Mouse (Mus musculus): ENCODE measurements around the gene Luzp1.

Gene Luzp1

DNA sequence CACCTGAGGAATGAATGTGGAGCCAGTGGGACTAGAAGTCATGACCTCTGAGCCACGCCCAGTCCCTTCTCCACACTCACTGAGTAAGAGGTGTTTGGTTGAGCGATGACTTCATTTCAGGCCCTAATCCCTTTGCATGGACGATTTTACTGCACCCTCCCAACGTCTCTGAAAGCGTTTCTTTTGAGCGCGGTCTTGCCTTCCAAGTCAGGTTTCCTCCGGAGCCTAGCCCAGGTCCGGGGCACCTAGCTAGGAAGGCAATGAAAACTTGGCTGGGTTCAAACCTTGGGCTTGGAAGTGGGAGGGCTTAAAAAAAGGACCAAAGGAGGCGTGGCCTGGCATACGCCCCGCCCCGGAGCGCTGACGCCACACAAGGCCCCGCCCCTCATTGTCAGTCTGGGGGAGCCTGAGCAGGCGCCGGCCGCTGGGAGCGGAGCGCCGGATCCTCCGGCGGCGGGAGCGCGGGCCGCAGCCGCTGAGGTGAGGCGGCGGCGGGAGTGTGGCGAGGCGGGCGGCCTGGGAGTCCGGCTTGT lies at the start of gene Luzp1:
Gene Luzp1 (plus strand): TSS at position 391 of the 533 bp plus-strand sequence.
- peak; percentile 92 for DNase-seq (ENCODE audit: low spot score in 2 of 2)

DNA sequence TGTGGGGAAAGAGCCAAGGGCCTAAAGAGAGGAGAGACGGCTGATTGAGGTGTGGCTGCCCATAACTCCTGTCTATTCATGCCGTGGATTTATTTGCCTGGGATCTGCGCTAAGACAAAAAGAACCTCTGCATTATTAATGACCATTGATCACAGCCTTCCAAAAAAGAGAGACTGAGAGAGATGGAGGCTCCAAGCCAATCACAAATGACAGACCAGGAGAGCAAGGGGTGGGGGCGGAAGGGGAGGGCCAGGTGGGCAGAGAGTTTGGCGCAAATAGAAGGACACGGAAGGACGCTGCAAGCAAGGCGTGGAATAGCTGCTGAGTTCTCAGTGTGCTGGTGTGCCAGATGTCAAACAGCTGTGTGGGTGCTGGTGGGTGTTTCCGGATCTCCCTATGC lies 46.3 kb upstream of the Luzp1 start, which contains the start of gene Htr1d:
Gene Htr1d (plus strand): TSS at position 301 of the 400 bp plus-strand sequence.
- DNase-seq (ENCODE audit: low spot score in 2 of 2): no peak

DNA sequence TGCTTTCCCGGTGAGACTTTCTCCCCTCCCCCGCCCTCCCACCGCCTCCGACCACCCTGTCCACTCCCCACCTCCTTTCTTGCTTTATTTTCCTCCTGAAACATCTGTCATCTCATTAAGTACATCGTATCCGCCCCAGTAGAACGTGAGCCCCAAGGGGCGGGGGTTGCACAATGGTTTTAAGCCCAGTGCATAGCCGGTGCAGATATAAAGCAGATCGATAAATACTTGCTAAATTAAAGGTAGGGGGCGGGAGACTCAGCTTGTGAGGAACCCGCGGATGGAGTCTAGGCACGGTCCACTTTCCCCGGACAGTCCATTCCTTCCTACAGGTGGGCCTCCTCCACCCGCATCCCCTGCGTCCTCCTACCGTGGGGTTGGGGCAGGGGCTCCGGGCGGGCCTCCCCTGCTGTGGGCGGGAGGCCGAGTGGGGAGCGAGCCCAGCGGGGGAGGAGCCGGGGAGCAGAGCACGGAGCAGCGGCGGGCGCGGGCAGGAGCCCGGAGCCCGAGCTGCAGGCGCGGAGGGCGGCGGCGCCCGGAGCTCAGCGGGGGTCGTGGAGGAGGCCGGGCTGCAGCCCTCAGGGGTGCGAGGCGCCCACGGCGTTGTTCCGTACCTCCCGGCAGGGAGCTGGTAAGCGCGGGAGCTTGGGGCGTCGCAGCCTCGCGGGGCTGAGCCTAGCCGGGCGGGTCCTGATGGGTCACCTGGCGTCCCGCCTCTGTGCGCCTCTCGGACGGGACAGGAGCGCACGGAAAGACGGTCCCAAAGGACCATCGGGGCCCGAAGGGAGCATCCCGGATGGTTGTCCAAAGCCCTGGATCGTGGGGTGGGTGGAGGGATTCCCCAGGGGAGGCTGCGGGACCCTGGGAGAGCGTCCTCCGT lies 45.2 kb upstream of the Luzp1 start:
- DNase-seq (ENCODE audit: low spot score in 2 of 2): no peak

DNA sequence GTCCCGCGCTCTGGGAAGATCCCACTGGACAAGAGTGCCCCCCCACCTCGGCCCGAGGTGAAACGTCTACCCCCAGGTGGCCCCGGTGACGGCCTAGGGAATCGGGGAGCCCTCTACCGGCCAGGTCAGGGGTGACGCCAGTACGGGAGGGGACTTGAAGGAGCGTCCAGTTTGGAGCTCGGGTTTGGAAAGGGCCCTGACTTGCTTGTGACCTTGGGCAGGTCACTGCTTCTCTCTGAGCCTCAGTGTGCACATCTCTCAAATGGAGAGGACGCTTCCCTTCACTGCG lies 44.6 kb upstream of the Luzp1 start:
- no peak for DNase-seq (ENCODE audit: low spot score in 2 of 2)

DNA sequence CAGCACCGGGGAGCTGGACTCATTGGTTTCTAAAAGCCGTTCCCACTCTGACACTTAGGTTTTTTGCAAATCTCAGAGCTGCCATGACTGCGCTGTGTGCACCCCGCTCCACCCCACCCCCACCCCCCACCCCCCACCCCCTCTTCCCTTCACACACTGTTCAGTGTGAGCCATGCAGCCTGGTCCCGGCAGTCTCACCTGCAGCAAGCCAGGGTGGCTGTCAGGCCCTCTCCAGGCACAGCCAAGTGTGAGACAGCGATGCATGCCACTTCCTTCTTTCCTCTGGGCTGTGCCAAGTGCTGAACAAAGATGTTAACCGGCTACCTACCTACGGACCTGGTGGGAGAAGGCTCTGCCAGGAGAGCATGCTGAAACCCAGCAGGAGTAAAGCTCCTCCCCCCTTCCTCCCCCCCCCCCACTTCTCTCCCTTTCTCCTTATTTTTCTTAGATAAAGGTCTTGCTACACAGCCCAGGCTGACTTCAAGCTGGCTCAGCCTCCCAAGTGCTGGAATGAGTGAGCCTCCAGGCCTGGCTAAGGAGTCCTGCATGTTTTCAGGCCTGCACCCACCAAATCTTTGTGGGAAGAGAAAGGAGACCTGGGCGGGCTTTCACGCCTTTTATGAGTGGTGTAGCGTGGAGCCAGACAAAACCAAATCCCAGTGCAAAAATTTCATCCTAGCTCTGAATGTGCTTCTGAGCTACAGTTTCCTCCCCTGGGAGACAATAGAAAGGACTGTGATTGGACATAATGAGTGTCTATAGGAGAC lies 38.8 kb upstream of the Luzp1 start:
- no peak for DNase-seq (ENCODE audit: low spot score in 2 of 2)

DNA sequence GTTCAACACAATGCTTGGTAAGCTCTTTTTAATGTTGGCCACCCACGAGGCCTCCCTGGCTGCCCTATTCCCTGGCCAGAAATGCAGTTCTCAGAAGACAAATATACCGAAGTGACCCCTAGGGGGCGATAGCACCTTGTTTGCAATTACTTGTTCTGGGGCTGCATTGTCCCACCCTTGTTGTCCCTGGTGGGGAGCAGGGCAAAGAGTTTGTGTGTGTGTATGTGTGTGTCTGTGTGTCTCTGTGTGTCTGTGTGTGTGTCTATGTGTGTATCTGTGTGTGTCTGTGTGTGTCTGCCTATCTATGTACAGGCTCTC lies 38.2 kb upstream of the Luzp1 start:
- peak in 1 of 2 experiments; percentile 50 for DNase-seq (ENCODE audit: low spot score in 2 of 2)

DNA sequence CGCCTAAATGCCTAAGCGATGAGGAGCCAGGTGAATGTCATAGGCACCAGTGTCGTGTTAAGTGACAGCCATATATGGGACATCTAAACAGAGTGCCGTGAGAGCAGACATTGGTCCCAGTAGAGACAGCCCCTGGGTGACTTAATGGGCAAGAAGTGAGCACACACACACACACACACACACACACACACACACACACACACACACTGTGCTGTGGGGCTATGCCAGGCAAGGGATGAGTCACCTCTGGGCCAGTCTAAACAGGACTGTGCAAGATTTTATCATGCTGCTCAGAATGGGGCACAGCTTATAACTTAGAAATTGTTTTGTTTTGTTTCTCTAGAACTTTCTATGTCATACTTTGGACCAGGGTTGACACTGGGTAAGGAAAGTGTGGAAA lies 35.5 kb upstream of the Luzp1 start:
- DNase-seq (ENCODE audit: low spot score in 2 of 2): peak in 1 of 2 experiments; percentile 33

DNA sequence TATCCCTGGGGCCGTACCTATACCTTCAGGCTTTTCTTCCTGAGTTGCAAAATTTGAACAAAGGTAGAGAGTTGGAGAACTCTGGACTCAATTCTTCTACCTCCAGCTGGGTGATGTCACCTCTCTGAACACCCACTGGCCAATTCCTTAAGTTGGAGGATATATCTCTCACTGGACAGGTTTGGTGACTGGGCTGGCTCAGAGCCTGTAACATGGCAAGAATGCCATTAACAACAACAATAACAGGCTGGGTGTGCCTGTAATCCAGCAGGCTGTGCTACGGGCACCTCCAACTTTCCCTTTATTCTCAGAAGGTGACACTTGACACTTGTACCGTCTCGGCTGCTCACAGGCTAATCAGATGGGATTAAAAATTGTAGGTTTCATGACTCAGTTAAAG lies 30.5 kb upstream of the Luzp1 start:
- DNase-seq (ENCODE audit: low spot score in 2 of 2): no peak

DNA sequence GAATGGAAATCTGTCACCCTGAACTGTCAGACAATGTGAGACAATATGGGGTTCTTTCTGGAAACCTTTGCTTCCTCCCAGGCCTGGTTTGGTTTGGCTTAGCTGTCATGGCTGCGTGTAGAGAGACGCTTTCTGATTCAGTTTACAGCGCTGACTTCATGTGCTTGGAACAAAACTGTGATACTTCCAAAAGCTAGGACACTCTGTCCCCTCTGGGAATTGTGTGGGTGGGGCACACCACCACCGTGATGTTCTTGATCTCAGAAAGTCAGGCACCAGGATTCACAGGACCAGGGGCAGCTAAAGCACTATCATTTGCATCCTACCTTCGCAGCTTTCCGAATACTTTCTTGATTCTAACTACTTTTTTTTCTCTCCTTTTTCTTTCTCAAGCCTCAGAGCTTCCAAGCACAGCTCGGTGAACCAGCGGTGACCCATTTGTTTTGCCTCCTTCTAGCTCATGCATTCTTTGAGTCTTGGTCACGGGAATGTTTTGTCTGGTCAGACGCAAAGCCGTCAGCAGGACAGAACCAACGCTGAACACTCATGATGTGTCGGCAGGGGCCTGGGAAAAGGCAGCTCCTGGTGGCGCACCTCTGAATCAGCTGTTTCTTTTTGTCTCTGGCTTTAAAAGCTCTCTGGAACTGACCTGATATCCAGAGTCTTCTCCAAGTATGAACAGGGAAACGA lies 28.1 kb upstream of the Luzp1 start:
- no peak for DNase-seq (ENCODE audit: low spot score in 2 of 2)

DNA sequence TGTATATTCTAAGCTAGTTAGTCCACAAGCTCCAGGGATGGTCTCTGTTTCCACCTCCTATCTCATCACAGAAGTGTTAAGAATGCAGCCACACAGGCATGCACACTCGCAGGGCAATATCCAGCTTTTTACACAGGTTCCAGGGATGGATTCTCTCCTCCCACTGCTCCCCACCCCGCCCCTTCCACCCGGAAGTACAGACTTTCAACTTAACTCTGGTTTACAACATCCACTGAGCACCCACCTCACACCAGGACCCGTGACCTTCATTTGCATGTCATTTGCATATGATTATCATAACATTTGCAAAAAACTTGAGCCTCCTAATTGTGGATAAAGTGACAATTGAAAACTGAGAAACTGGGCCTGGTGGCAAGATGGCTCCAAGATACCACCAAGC lies 25.0 kb upstream of the Luzp1 start:
- DNase-seq (ENCODE audit: low spot score in 2 of 2): no peak

DNA sequence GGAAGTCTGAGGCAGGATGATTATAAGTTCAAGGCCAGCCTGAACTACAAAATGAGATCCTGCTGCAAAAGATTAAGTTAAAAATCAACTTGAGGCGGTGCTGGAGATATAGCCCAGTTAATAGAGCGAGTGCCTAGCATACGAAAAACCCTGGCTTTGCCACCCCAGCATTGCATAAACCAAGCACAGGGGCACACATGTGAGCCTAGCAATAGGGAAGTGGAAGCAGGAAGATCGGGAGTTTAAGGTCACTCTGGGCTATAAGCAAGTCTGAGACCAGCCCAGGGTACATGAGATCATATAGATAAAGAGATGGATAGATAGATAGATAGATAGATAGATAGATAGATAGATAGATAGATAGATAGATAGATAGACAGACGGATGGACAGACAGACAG lies 19.8 kb upstream of the Luzp1 start:
- DNase-seq (ENCODE audit: low spot score in 2 of 2): no peak

DNA sequence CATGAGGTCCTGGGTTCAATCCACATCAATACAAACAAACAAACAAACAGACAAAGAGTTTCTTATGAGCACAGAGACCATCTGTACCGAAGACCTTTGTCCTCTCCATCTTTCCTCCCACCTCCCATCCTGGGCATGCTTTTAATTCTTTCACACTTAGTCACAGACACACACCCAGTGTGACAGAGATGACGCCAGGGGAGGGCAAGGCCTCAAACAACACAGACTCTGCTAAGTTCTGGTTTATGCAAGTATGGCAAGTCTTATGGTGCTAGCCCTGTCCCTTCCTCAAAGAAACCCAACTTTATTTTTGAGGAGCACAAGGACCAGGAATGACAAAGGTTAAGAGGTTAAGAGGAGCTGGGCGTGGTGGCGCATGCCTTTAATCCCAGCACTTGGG lies 19.3 kb upstream of the Luzp1 start:
- DNase-seq (ENCODE audit: low spot score in 2 of 2): no peak

DNA sequence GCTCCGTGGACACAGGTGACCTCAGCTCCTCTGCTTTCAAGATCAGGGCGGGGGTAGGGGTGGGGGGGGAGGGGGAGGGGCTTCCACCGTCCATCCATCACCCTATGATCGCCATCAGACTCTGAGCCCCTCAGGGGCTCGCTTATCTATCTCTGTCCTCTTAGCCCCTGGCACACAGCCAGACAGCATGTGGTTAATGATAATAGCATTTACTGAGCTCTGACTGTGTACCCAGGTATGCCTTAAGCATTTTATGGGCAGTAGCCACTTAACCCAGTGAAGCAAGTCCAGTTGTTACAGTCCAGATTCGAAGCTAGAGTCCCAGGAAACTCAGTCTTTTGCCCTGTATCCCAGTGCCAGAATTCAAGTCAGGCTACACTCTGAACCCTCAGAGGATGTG lies 18.0 kb upstream of the Luzp1 start:
- no peak for DNase-seq (ENCODE audit: low spot score in 2 of 2)

DNA sequence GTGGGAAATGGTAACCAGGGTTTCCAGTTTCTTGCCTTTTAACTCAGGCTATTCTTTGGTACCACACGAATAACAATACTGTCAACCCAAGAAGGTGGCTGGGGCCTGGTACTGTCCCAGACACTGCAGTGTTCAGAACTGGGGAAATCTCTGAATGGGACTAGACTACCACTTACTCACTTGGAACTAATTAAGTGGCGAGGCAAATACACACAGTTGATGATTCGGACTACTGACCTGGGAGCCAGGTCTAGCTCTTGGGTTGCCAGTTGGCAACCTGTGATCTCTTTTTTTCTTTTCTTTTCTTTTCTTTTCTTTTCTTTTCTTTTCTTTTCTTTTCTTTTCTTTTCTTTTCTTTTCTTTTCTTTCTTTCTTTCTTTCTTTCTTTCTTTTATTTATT lies 17.3 kb upstream of the Luzp1 start:
- DNase-seq (ENCODE audit: low spot score in 2 of 2): no peak

DNA sequence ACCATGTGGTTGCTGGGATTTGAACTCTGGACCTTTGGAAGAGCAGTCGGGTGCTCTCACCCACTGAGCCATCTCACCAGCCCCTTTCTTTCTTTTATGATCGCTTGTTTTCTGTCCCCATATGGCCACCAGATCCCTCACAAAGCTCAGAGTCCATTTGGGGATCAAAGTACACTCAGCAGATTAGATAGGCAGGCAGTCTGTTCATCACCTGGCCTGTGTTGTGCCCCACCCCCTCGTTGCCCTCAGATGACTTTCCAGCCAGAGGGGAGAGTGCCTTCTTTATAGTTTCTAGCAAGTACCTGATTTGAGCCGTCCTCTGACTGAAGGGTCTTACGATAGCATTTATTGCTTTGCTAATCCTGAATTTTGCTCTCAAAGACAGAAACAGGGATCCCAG lies 16.8 kb upstream of the Luzp1 start:
- DNase-seq (ENCODE audit: low spot score in 2 of 2): no peak

DNA sequence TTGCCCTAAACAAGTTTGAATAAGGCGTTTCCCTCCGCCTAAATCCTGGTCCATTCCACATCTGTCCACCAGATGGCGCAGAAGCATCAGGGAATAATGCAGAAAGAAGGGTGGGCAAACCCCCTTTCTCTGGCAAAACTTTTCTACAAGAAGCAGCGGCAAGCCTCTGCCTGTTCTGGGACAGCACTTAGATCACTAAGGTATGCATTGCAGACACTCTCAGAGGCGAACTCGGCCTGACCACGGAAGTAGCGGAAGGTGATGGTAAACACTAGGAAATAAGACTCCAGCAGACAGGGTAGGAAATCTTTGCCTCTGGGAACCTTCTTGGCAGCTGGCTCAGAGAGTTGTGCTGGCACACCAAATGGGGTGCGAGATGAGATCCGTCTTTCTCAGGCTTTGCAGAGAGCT lies 14.7 kb upstream of the Luzp1 start:
- DNase-seq (ENCODE audit: low spot score in 2 of 2): peak; percentile 78 to 89

DNA sequence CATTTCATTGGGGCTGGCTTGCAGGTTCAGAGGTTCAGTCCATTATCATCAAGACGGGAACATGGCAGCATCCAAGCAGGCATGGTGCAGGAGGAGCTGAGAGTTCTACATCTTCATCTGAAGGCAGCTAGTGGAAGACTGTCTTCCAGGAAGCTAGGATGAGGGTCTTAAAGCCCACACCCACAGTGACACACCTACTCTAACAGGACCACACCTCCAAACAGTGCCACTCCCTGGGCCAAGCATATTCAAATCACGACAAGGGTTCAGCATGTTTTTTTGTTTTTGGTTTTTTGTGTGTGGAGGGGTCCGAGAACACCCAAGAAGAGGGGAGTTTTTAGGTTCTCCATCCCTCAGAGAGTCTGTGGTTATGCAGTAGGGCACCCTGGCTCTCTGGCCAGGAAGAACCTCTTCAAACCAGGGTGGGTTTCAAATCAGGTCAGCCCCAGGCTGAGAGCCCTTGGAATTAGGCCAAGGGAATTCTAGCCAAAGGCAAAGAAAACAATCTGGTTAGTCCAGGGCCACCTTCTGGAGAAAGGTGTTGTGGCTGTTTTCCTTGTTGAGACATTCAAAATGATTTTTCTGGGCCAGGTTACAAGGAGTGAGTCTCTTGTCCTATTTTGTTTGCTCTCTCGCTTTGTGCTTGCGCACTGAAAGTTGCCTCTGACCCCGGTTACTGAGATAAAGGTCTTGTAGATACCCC lies 12.9 kb upstream of the Luzp1 start:
- peak in 1 of 2 experiments; percentile 14 for DNase-seq (ENCODE audit: low spot score in 2 of 2)

DNA sequence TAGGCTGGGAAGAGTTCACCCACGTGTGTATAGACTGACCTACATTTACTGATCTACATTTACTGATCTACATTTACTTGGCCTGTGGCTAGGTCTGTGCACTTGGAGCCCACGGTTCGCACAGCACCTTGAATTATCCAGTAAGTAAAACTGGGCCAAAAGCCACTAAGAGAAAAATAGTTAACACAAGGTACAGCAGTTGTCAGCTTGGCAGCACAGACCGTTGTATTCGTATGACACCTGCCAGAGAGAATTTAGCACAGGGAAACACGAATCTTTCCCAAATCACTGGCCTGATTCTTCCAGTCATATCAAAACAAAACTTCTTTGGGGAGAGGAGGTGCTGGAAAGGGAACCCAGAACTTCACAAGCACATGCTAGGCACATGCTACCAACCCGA lies 11.3 kb upstream of the Luzp1 start:
- DNase-seq (ENCODE audit: low spot score in 2 of 2): no peak

DNA sequence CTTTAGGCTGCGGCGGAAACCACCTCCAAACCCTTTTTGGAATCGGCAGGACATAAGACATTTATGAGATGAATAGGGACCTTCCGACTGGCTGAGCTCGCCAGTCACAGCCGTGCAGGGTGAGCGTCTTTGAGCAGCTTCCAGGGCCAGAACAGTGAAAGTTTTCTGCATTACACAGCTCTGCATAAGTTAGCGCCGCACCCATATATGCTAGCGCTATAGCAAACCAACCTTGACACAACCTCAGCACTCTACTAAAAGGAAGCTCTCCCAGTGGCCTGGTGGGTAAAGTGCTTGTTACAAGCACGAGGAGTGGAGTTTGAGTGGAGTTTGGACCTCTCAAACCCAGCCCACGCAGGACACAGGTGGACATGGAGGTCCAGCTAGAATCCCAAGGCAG lies 10.4 kb upstream of the Luzp1 start:
- DNase-seq (ENCODE audit: low spot score in 2 of 2): no peak

DNA sequence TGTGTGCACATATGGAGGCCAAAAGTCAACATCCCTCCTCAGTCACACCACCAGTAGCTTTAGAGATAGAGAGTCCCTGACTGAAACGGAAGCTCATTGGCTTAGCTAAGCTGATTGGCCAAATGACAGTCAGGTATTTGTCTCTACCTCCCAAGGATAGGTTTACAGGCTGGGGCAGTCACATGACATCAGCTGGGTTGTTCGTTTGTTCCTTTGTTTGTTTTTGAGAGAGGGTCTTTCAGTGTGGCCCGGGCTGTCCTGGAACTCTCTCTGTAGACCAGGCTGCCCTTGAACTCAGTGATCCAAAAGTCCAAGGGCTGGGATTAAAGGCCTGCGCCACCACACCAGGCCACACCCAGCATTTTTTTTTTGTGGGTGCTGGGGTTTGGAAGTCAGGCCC lies 8.4 kb upstream of the Luzp1 start:
- no peak for DNase-seq (ENCODE audit: low spot score in 2 of 2)

DNA sequence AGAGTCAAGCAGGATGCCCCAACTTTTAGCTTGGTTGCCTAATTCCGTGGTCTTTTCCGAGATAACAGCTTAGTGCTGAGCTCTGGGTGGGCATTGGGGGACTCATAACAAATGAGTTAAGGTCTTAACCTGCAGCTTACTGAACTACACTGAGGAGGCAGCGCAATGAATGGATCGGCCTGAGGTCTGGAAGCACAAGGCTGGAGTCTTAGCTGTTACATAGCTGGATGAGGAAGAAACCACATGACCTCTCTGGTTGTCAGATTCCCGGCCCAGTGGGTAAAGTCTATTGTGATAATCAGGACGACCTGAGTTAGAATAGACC lies 7.8 kb upstream of the Luzp1 start:
- DNase-seq (ENCODE audit: low spot score in 2 of 2): no peak
